Mouse (Mus musculus): ENCODE data around the gene Gm16181.
A peak's percentile ranks its signal among the peaks of the same experiment; 100 is the strongest.

Gm16181 gene

GRCm38 (mm10) chr17:35180093-35180492, 40.5 kb upstream of the Gm16181 start:
- TF ChIP-seq POU5F1 (IDR thresholded peaks at IDR 0.05; ENCODE audit: borderline replicate concordance, low read length) (no peak), NANOG (IDR thresholded peaks at IDR 0.05; ENCODE audit: borderline replicate concordance, low read length) (no peak), CTCF (conservative IDR thresholded peaks at IDR 0.05; ENCODE audit: low read length) (no peak)
- Histone ChIP-seq H3K4me3 (replicated peaks; ENCODE audit: low read length) (no peak overlapping the region), H3K36me3 (ENCODE audit: insufficient read depth, low read length) (no peaks in the 10 kb centered on the region), H3K4me1 (replicated peaks; ENCODE audit: low read depth, low read length) (peaks cover 21% of the 10 kb centered on the region), H3K9me3 (ENCODE audit: low read length) (no peaks in the 10 kb centered on the region), H3K27me3 (ENCODE audit: insufficient read depth, low read length) (peaks cover 11% of the 10 kb centered on the region; the same call in 1 of the 2 replicates)

GRCm38 (mm10) chr17:35185639-35186611, 34.7 kb upstream of the Gm16181 start:
- H3K36me3 ChIP-seq (ENCODE audit: insufficient read depth, low read length), result no peaks in the 10 kb centered on the region
- peaks cover 5% of the 10 kb centered on the region; the same call in 1 of the 2 replicates for H3K27me3 ChIP-seq (ENCODE audit: insufficient read depth, low read length)
- no peaks in the 10 kb centered on the region for H3K9me3 ChIP-seq (ENCODE audit: low read length)
- peak overlapping the region; percentile 68 for H3K4me3 ChIP-seq (replicated peaks; ENCODE audit: low read length)
- peaks cover 71% of the 10 kb centered on the region for H3K4me1 ChIP-seq (replicated peaks; ENCODE audit: low read depth, low read length)
- TF ChIP-seq NANOG (IDR thresholded peaks at IDR 0.05; ENCODE audit: borderline replicate concordance, low read length) (no peak), POU5F1 (IDR thresholded peaks at IDR 0.05; ENCODE audit: borderline replicate concordance, low read length) (no peak)

GRCm38 (mm10) chr17:35186681-35187080, 34.0 kb upstream of the Gm16181 start:
- Histone ChIP-seq H3K9me3 (ENCODE audit: low read length) (no peaks in the 10 kb centered on the region), H3K4me1 (replicated peaks; ENCODE audit: low read depth, low read length) (peaks cover 71% of the 10 kb centered on the region), H3K27me3 (ENCODE audit: insufficient read depth, low read length) (peaks cover 5% of the 10 kb centered on the region; the same call in 1 of the 2 replicates), H3K4me3 (replicated peaks; ENCODE audit: low read length) (peak overlapping the region; percentile 62), H3K36me3 (ENCODE audit: insufficient read depth, low read length) (no peaks in the 10 kb centered on the region)
- TF ChIP-seq NANOG (IDR thresholded peaks at IDR 0.05; ENCODE audit: borderline replicate concordance, low read length), result no peak
- no peak for TF ChIP-seq POU5F1 (IDR thresholded peaks at IDR 0.05; ENCODE audit: borderline replicate concordance, low read length)
- no peak for TF ChIP-seq CTCF (conservative IDR thresholded peaks at IDR 0.05; ENCODE audit: low read length)

GRCm38 (mm10) chr17:35187345-35187744, 33.3 kb upstream of the Gm16181 start:
- Histone ChIP-seq H3K4me1 (replicated peaks; ENCODE audit: low read depth, low read length) (peaks cover 71% of the 10 kb centered on the region), H3K4me3 (replicated peaks; ENCODE audit: low read length) (peak overlapping the region; percentile 46; the same call in 1 of the 2 replicates), H3K9me3 (ENCODE audit: low read length) (no peaks in the 10 kb centered on the region), H3K27me3 (ENCODE audit: insufficient read depth, low read length) (peaks cover 5% of the 10 kb centered on the region; the same call in 1 of the 2 replicates), H3K36me3 (ENCODE audit: insufficient read depth, low read length) (no peaks in the 10 kb centered on the region)
- TF ChIP-seq NANOG (IDR thresholded peaks at IDR 0.05; ENCODE audit: borderline replicate concordance, low read length) (no peak), CTCF (conservative IDR thresholded peaks at IDR 0.05; ENCODE audit: low read length) (no peak), POU5F1 (IDR thresholded peaks at IDR 0.05; ENCODE audit: borderline replicate concordance, low read length) (no peak)

- Histone ChIP-seq H3K36me3 (ENCODE audit: insufficient read depth, low read length) (no peaks in the 10 kb centered on the region), H3K9me3 (ENCODE audit: low read length) (no peaks in the 10 kb centered on the region), H3K4me1 (replicated peaks; ENCODE audit: low read depth, low read length) (peaks cover 68% of the 10 kb centered on the region), H3K27me3 (ENCODE audit: insufficient read depth, low read length) (peaks cover 11% of the 10 kb centered on the region), H3K4me3 (replicated peaks; ENCODE audit: low read length) (peak within 1 kb of the TSS; percentile 46)
- no peak for TF ChIP-seq CTCF (conservative IDR thresholded peaks at IDR 0.05; ENCODE audit: low read length)
- TF ChIP-seq NANOG (IDR thresholded peaks at IDR 0.05; ENCODE audit: borderline replicate concordance, low read length), result no peak
- no peak for TF ChIP-seq POU5F1 (IDR thresholded peaks at IDR 0.05; ENCODE audit: borderline replicate concordance, low read length)
Observed at GRCm38 (mm10) chr17:35187959-35188610, 32.5 kb upstream of the Gm16181 start, which contains the start of gene Lst1. Gene Lst1, minus strand, starts transcription at chr17:35188439.

- Histone ChIP-seq H3K4me3 (replicated peaks; ENCODE audit: low read length) (no peak overlapping the region), H3K36me3 (ENCODE audit: insufficient read depth, low read length) (no peaks in the 10 kb centered on the region), H3K4me1 (replicated peaks; ENCODE audit: low read depth, low read length) (peaks cover 63% of the 10 kb centered on the region), H3K9me3 (ENCODE audit: low read length) (no peaks in the 10 kb centered on the region), H3K27me3 (ENCODE audit: insufficient read depth, low read length) (peaks cover 22% of the 10 kb centered on the region)
- no peak for TF ChIP-seq CTCF (conservative IDR thresholded peaks at IDR 0.05; ENCODE audit: low read length)
- TF ChIP-seq NANOG (IDR thresholded peaks at IDR 0.05; ENCODE audit: borderline replicate concordance, low read length), result no peak
- TF ChIP-seq POU5F1 (IDR thresholded peaks at IDR 0.05; ENCODE audit: borderline replicate concordance, low read length), result no peak
Observed at GRCm38 (mm10) chr17:35189186-35189585, 31.4 kb upstream of the Gm16181 start.

- H3K4me1 ChIP-seq (replicated peaks; ENCODE audit: low read depth, low read length), result peaks cover 63% of the 10 kb centered on the region
- no peak for TF ChIP-seq POU5F1 (IDR thresholded peaks at IDR 0.05; ENCODE audit: borderline replicate concordance, low read length)
- TF ChIP-seq CTCF (conservative IDR thresholded peaks at IDR 0.05; ENCODE audit: low read length), result no peak
- TF ChIP-seq NANOG (IDR thresholded peaks at IDR 0.05; ENCODE audit: borderline replicate concordance, low read length), result no peak
- H3K4me3 ChIP-seq (replicated peaks; ENCODE audit: low read length), result peak overlapping the region; percentile 11; the same call in 1 of the 2 replicates
- peaks cover 31% of the 10 kb centered on the region for H3K27me3 ChIP-seq (ENCODE audit: insufficient read depth, low read length)
- H3K36me3 ChIP-seq (ENCODE audit: insufficient read depth, low read length), result no peaks in the 10 kb centered on the region
- no peaks in the 10 kb centered on the region for H3K9me3 ChIP-seq (ENCODE audit: low read length)
Observed at GRCm38 (mm10) chr17:35190096-35190495, 30.5 kb upstream of the Gm16181 start.

- Histone ChIP-seq H3K27me3 (ENCODE audit: insufficient read depth, low read length) (peaks cover 47% of the 10 kb centered on the region), H3K36me3 (ENCODE audit: insufficient read depth, low read length) (no peaks in the 10 kb centered on the region), H3K4me1 (replicated peaks; ENCODE audit: low read depth, low read length) (peaks cover 64% of the 10 kb centered on the region), H3K9me3 (ENCODE audit: low read length) (no peaks in the 10 kb centered on the region), H3K4me3 (replicated peaks; ENCODE audit: low read length) (no peak overlapping the region)
- TF ChIP-seq CTCF (conservative IDR thresholded peaks at IDR 0.05; ENCODE audit: low read length), result peak; percentile 38
- TF ChIP-seq NANOG (IDR thresholded peaks at IDR 0.05; ENCODE audit: borderline replicate concordance, low read length), result no peak
- no peak for TF ChIP-seq POU5F1 (IDR thresholded peaks at IDR 0.05; ENCODE audit: borderline replicate concordance, low read length)
Observed at GRCm38 (mm10) chr17:35191723-35192122, 28.9 kb upstream of the Gm16181 start.

Measured in E14TG2a.4 (cell line).